Mouse (Mus musculus) right cerebral cortex, adult 18-20 months (tissue): ENCODE data around the gene Sh2b1.

Experiments
- DNase-seq: peaks from one replicate; pipeline ENCODE4 v3.0.0; 2022; ENCODE audit warnings: mixed read lengths

Sh2b1 gene

DNA sequence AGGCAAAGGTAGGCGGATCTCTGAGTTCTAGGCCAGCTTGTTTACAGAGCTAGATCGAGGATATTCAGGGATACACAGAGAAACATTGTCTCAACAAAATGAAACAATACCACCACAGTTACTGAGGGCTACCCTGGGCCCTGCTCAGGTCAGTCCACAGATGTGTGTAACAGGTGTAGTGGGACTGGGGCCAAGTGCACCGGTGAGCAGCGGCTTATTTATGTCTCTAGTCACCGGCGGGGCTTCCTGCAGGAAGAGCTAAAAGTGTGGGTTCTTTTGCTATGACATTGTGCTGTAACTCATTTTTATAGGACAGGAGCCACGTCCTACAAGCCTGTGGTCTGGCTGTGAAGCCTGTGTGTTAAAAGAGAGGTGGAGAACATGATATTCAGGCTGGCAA, 21.4 kb downstream of the Sh2b1 start:
- no peak for DNase-seq

DNA sequence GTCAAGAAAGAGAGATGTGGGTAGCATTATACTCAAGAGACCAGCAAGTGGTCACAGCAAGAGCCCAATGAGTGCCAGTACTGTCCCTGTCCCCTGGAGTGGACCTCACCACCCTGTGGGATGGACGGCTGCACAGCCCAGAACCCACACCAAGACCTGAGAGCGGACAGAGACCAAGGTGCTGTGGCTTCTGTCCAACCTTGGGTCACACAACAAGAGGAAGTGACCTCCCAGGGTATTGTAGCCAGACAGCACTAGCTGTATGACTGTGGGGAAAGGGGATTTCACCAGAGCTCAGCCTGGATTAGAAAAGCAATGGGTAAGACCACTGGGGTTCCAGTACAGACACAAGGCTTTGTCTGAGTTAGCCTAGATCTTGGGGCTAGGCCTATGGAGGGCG, 23.0 kb downstream of the Sh2b1 start:
- DNase-seq: no peak

DNA sequence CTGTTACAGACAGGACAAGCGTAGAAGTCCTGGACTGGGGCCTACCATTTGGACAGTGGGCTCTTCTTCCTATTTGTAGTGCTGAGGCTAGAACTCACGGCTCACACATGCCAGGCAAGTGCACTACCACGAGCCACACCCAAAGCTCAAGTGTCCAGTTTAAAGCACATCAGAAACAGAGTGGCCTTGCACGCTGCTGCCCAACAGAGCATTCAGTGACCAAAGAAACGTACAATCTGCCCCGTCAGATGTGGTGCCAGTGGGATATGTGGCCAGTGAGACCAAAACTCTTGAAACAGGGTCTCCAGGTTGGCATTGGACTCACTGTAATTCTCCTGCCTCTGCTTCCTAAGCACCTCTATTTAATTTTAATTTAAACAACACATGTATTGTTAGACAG, 24.6 kb downstream of the Sh2b1 start:
- DNase-seq: no peak

DNA sequence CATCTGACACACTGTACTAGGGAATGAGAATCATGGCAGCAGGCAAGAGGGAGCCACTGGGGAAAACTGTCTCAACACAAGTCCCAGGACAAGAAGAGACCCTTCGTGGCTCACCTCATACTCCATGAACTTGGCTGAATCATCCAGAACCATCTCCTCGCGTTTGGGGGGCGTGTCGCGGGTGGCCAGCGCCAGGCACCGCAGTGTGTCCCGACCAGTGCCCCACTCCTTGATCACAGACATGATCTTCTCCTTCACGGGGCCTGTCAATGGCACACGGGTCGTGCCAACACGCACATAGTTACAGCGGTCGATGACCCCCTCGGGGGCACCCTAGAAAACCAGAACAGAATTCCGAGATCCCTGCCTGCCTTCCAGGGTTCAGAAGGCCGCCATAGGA, 25.2 kb downstream of the Sh2b1 start:
- DNase-seq: no peak

DNA sequence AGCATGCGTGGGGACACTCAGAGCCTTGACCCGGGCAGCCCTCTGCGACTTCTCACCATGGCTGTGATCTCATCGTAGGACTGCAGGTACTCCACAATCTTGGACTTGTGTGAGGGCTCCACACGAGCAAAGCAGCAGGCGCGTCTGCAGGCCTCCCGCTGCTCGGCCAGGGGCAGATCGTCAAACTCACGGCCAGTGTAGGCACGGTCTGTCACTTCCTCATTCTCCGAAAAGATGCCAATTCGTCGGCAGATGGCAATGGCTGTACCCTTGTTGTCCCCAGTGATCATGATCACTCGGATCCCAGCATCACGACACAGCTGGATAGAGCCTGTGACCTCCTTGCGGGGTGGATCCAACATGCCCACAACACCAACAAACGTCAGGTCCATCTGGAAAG, 26.7 kb downstream of the Sh2b1 start:
- DNase-seq: no peak

DNA sequence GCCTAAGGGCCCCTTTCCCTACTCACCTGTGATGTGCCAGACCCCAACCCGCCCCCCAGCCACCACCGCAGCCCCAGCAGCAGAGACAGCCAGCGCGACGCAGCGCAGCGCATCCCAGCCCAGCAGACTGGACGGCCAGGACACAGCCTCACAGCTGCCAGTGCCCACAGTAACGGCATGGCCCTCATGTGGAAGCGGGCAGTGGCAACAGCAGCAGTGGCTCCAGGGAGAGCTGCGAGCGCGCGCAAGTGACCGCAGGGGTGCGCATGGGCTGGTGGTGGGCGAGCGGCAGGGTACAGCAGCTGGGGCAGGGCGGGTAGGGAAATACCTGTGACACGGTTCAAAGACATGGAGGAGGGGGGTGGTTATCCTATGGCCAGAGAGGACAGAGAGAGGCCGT, 29.0 kb downstream of the Sh2b1 start:
- DNase-seq: no peak

DNA sequence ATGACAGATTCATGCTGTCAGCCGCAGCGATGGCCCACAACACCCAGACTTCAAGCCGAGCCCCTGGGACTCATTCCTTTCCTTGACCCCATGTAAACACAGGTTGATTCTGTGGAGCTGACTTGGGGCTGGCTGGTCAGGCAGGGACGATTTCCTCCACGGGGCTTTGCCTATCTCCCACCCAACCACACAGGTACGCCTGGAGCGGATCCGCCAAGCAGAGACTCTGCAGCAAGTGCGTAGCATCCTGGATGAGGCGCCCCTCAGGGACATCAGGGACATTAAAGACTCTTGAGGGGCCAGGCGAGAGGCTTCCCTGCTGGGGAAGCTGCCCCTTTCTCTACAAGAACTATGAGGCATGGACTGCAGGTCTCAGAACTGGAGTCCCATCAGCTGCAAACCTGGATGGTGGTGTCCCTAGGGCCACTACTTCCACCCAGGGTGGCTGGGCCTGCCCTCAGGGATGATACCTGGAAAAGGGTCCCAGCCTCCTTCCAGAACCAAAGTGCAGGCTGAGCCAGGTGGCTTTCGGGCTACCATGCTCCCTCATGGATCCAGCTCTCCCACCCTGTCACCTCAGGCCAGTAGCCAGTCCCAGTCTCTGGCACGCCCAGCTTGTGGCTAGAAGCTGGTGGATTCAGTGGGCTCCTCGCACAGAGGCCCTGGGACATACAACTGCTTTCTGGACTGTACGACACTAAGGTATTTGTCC, 30.0 kb downstream of the Sh2b1 start:
- DNase-seq: no peak

DNA sequence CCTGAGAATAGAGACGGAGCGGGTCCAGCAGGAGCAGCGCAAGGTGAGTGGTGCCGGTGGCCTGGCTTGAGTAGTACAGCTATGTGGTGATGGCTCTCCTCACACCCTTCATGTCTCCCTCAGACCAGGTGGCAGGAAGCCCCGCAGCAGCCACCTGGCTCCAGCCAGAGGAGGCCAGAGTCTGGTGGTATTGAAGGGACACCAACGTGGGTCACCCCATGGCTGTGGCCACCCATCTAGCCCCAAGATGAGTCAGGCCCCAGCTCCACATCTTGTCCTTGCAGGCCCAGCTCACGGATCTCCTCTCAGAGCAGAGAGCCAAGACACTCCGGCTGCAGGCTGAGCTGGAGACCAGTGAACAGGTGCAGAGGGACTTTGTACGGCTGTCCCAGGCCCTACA, 30.7 kb downstream of the Sh2b1 start:
- no peak for DNase-seq

DNA sequence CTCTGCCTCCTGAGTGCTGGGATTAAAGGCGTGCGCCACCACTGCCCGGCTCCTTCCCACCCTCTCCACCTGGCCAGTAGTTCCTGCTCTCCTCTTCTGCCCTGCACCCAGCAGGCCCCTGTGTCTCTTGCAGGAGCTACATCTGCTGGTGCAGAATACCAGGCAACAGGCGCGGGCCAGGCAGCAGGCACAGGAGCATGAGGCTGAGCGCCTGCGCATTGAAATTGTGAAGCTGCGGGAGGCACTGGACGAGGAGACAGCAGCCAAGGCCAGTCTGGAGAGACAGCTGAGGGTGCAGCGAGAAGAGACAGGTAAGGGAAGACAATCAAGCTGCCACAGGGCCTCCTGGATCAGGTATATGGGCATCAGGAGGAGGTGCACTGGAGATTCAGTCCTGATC, 31.2 kb downstream of the Sh2b1 start:
- no peak for DNase-seq

DNA sequence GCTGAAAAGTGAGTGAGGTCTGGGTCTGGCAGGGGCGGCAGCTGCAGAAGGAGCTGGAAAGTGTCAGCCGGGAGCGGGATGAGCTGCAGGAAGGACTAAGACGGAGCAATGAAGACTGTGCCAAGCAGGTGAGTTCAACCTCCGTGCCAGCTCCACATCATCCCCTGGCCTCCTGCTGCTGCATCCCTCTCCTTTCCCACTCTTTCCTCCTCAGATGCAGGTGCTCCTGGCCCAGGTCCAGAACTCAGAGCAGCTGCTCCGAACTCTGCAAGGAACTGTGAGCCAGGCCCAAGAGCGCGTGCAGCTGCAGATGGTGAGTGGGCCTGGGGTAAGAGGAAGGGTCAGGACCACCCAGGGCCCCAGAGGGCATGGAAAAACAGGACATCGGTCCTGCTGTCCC, 35.1 kb downstream of the Sh2b1 start:
- no peak for DNase-seq

DNA sequence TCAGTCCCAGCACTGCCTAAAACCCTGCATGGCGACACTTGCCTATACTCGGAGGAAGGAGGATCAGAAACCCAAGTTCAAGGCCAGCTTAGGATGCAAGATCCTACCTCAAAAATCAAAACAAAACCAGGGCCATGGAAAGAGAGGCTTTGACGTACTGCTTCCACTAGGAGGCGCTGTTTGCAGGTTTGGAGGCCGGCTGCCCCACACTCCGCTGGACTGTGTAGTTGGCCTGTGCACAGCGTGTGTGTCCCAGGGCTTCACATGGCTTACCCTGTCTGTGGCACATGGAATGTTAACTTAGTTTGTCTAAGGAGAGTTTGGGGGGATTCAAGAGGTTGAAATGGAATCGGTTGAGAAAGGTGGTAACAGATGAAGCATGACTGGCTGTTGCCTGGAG, 38.4 kb downstream of the Sh2b1 start:
- peak; percentile 18 for DNase-seq

DNA sequence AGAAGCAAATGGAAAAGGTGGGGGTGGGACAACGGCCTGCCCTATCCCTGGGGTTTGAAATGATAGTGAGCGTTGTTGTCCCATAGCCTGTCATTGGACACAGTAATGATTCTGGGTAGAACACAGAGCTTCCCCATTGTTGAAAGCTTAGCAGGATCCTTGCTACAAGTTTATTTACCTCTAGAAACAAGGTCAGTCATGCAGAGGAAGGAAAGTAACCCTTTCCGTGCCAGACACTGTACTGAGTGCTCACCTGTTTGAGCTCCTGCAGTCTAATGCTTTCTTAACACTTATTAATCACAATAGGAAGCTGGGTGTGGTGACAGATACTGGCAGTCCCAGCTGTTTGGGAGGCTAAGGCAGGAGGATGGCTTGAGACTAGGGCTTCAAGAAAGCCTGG, 39.4 kb downstream of the Sh2b1 start:
- DNase-seq: no peak

DNA sequence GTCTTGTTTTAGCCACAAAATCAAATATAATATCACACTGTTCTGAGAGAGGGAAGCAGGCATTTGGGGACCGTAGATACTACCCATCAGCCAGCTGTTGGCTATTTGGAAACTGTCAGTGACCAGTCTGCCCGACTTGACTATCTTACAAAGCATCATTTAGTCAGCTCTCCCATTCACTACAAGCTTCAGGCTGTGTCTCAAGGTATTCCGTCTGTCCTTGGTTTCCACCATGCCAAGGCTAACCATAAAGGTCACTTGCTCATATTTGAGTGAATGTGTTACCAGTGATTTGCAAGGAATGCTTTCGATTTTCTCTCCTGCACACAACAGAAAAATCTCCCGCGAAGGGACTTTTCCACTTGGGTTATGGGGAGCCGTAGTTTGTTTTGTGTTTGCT, 40.5 kb downstream of the Sh2b1 start:
- DNase-seq: no peak

DNA sequence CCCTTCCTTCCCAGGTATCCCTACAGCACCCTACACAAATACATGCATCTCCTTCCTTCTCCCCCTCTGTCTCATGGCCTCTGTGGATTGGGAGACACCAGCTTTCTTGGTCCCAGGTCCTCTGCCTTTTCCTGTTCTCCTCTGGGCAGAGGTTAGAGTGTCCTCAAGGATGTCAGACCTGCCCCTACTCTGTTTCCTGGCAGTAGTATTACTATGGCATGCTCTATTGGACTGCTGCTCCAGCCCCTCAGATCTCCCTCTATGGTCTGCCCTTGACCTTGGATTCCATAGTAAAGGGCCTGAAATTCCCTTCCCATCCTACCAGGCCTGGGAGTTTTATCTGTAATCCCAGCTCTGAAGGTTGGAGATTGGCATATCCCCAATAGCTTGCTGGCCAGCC, 45.1 kb downstream of the Sh2b1 start:
- no peak for DNase-seq

DNA sequence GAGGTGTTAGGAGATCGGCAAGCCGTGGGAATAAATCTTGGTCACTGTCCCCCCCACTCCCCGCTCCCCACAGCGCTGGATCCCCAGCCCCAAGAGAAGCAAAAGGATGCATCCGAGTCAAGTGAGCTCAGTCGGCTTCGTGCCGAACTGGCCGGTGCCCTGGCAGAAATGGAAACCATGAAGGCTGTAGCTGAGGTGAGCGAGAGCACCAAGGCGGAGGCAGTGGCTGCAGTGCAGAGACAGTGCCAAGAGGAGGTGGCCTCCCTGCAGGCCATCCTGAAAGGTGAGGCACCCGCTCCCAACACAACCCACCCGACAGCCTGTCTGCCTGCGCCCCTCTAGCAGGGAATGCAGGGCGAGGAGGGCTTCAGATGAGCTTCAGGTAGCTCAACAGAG, 45.7 kb downstream of the Sh2b1 start:
- no peak for DNase-seq

DNA sequence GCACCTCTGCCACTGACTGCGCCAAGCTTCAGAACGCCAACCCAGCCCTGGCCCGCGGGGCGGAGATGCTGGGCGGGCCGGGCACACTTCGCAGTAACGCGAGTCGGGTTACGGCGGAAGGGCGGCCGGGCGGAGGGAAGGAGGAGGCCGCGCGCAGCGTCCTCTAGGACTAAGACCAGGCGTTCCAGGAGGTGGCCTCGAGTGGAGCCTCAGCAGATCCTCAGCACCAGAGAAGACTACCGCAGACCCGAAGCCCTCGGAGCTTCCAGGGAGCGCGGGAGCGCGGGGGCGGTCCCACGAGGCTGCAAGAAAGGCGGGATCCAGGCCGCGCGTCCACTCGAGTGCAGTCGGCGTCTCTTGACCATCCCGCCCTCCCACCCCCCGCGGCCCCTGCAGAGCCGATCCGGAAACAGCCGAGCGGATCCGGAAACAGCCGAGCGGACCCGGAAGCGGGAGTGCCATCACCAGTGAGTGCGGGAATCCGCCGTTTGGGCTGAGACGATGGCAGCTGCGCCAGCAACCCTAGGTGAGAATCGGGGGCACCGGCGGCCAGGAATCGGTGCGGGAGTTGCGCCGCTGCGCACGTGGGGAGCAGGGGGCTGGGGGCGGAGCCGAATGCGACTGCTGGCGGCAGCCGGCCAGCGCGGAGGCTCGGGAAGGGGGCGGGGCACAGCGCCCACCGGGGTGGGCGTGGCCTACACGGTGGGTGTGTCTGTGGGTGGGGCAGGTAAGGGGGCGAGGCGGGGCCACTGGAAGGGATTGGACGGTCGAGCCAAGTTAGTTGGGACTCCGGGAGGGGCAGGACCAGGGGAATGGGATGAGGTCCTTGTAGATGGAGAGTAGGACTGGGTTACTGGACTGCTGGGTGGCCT, 46.4 kb downstream of the Sh2b1 start, which contains the start of gene Rabep2:
Gene Rabep2, plus strand, starts transcription at position 129 of the 872 bp plus-strand sequence.
- DNase-seq: peak; percentile 91

DNA sequence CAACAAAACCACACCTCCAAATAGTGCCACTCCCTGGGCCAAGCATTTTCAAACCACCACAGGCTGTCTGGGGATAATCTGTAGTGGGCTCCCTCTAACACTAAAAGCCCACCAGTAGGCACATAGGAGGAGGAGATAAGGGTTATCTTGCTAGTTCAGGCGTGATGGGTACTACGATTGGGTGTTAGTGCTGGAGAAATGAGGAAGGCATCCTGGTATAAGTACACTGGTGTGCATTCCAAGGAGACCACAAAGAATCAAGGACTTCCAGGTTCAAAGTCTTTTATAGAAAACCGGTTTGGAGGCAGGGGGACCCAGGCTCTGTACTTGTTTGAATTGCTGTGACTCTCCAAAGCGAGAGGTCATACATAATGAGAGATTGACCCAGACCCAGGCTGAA, 47.1 kb downstream of the Sh2b1 start:
- no peak for DNase-seq

DNA sequence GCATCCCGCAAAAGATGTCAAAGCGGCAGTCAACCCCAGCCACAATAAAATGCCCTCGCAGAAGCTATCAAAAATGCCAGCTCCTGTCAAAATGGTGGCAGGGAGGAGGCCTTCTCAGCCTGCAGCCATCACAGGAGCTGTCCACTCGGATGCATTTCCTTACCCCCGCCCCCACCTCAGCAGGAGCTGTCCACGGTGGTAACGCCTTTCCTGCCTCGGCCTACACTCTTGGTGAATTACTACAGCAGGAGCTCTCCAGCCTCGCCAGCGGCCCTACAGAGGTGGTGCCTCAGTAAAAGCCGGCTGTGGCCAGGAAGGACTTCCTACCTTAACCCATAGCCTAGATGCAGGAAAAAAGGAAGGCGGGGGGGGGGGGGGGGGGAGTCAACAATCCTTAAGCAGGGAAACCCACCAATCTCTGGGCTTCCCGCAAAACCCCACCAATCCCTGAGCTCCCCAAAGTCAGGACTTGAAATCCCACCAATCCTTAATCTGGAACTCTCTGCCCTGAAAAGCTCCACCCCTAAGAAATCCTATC, 47.8 kb downstream of the Sh2b1 start:
- no peak for DNase-seq

DNA sequence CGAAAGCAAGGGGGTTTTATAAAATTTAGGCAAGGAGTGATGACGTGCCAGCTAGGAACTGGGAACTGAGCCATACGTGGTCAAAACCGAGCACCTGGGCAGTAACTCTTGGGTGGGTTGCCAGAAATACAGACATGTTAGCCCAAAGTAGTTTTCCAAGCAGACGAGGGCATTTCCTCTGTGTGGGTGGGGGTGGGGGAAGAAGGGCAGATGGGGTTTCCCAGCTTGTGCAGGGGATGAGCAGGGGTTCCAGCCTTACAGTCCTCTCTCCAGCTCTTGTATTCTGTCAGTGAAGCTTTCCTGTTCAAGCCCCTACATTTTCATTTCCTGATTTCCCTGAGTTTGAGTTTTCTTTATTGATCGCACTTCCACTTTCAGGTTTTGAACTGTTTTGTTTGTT, 51.1 kb downstream of the Sh2b1 start:
- no peak for DNase-seq

DNA sequence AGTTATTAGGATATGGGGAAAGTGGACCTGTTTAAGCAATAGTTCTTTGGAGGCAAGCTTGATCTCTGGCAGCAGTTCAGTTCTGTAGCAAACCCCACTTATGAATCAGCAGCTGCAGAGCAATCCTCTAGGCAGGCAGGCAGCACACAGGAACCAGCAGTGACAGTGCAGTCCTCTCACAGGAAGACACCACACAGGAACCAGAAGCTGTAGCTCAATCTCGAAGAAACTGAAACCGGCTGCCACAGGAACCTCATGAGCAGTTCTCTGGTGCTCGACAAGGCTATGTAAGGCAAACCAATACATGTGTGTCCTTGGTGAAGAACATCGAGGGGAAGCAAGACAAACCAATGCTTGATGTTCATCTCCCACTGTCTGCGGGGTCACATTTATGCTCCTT, 53.5 kb downstream of the Sh2b1 start:
- DNase-seq: no peak

DNA sequence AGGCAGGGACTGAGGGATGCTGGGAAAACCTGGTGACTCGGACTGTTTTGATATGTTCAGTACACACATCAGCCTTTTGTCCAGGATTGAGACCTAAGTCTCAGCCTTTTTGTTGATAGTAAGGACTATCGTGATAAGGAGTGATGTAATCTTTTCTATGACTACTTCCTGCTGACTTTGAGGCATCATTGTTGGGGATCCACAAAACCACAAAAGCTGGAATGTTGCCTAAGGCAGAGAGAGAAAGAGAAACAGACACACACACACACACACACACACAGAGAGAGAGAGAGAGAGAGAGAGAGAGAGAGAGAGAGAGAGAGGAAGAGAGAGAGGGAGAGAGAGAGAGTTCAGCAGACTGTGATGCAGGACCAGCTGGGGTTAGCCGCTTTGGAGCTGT, 56.7 kb downstream of the Sh2b1 start:
- no peak for DNase-seq

DNA sequence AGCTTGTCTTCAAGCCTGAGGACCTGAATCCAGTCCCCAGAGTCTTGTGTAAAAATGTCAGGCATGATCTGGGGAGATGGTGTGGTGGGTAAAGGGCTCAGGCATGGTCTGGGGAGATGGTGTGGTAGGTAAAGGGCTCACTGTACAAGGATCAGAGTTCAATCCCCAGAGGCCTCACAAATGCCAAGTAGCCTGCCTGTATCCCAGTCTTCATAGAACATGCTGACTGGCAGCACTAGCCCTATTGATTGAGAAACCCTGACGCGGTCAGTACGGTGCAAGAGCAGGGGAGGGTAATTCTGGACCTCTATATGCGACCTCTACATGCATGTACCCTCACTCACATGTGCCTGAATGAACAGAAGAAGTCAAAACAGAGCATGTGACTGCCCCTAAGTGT, 57.6 kb downstream of the Sh2b1 start:
- no peak for DNase-seq

DNA sequence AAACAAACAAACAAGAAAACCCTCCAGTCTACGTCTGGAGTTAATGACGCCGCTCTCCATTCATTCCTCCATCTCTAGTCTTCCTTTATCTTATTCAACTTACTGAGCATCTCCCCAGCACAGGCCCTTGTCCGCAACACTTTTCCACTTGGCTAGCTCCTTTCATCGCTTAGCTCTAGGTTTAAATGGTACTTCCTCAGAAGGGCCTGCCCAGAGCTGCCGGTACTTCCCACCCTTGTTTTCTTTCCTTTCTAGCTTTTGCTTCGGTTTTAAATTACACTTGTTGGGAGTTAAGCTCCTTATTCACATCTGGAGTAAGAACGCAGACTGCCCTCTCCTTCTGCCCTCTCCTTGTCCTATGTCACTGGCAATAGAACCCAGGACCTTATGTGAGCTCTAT, 58.2 kb downstream of the Sh2b1 start:
- DNase-seq: no peak
